Mouse (Mus musculus) bone marrow, adult 2 months (tissue): ENCODE results near the gene Tgds. TPM values are rescaled to one million over a fixed set of nuclear protein-coding genes. Genes with fewer than 3 reads are reported as not detected.
A peak's percentile ranks its signal among the peaks of the same experiment; 100 is the strongest.

Experiments used
- H3K27ac ChIP-seq: fragments of 200-500 bp; 2 replicates; pipeline ENCODE4 v1.5.1; 2012; ENCODE audit warnings: low read depth, mild to moderate bottlenecking, control low read depth, inconsistent platforms, low read length; ENCODE audit not compliant: control insufficient read depth, poor library complexity, insufficient read depth
- H3K4me1 ChIP-seq: fragments of 200-500 bp; 2 replicates; pipeline ENCODE4 v1.6.1; 2011; ENCODE audit warnings: low read length; ENCODE audit not compliant: control insufficient read depth, insufficient read depth
- H3K4me3 ChIP-seq: fragments of 200-500 bp; replicated peaks from 2 replicates; pipeline ENCODE3; 2011; ENCODE audit warnings: mild to moderate bottlenecking, low read depth, low read length, control low read depth; ENCODE audit not compliant: control insufficient read depth
- CTCF ChIP-seq: fragments of 200-500 bp; IDR thresholded peaks from 2 replicates; pipeline ENCODE4 v1.5.1; 2011; ENCODE audit warnings: low read length, control low read depth; ENCODE audit not compliant: control insufficient read depth, insufficient read depth
- POLR2A ChIP-seq: fragments of 200-500 bp; IDR thresholded peaks from 2 replicates; pipeline ENCODE4 v1.6.1; 2011; ENCODE audit warnings: low read depth, mild to moderate bottlenecking, control low read depth, low read length, borderline replicate concordance; ENCODE audit not compliant: control insufficient read depth
- WGBS: fragments of 180-500 bp; shearing (Covaris S2); methylation state at CpG from one replicate; pipeline ENCODE4 v1.1.7; 2018; 5-methylcytosine and 5-hydroxymethylcytosine counted together
- polyA plus RNA-seq: library from polyadenylated mRNA; stranded (reverse); fragments of >200 nt; gene quantifications from 2 replicates; pipeline ENCODE4 v1.2.4, GENCODE M21; 2011; ENCODE audit warnings: low replicate concordance; ENCODE audit not compliant: missing spikeins, insufficient read depth, insufficient read length

Tgds gene
- polyA plus RNA-seq, 1 experiment = 6.7 TPM

DNA sequence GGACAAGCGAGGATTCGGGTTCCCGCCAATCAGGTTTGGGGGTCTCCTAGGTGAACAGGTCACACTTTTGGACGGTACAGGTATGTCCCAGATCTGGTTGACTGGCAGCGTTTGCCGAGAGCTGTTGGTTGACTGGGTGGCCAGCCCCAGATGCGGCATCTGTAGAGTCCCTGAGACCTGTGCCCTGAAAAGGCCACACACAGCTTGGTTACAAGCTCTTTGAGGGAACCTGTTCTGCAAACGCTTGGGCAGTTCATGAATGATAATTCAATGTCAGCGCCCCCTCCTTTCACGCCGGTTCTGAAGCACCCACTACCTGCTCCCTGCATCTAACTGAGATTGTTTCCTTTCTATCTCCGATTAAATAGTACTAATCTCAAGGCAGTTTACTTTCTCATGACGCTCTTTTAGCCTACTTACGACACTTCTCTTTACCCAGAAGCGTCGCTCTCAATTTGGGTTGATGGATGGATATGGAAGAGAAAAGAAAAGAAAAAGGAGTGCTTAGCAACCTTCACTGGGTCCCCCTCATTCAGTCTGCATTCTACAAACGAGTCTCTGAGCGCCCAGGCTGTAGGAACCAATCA lies 42.7 kb downstream of the Tgds start:
- Histone ChIP-seq H3K4me1 (no peaks in the 10 kb centered on the region), H3K27ac (peak overlapping the region; percentile 3), H3K4me3 (peak overlapping the region; percentile 94)
- TF ChIP-seq POLR2A = no peak
- no peak for TF ChIP-seq CTCF
- WGBS = 2% methylated on average over 18 of the region's 18 CpGs

- no peaks in the 10 kb centered on the region for H3K4me1 ChIP-seq
- peak overlapping the region; percentile 94 for H3K4me3 ChIP-seq
- no peak for TF ChIP-seq CTCF
- TF ChIP-seq POLR2A = peak; percentile 28; the same call in 1 of the 2 replicates
- WGBS = under 1% methylated on average over 44 of the region's 44 CpGs
- H3K27ac ChIP-seq = peak overlapping the region; percentile 76
Observed at GRCm38 (mm10) chr14:118089215-118089805, 43.2 kb downstream of the Tgds start.

- 5% methylated on average over 22 of the region's 22 CpGs for WGBS
- TF ChIP-seq POLR2A (no peak), CTCF (no peak)
- Histone ChIP-seq H3K4me1 (no peaks in the 10 kb centered on the region), H3K4me3 (peak overlapping the region; percentile 94), H3K27ac (peak overlapping the region; percentile 76)
Observed at GRCm38 (mm10) chr14:118088437-118089207, 43.9 kb downstream of the Tgds start.

GRCm38 (mm10) chr14:118086271-118087035 lies 46.1 kb downstream of the Tgds start:
- WGBS = 87% methylated on average over 5 of the region's 5 CpGs
- no peak for TF ChIP-seq POLR2A
- no peak for TF ChIP-seq CTCF
- no peaks in the 10 kb centered on the region for H3K4me1 ChIP-seq
- no peak overlapping the region for H3K4me3 ChIP-seq
- no peak overlapping the region for H3K27ac ChIP-seq

- Histone ChIP-seq H3K4me3 (no peak overlapping the region), H3K4me1 (no peaks in the 10 kb centered on the region), H3K27ac (no peak overlapping the region)
- TF ChIP-seq POLR2A (no peak), CTCF (no peak)
- 86% methylated on average over 6 of the region's 6 CpGs for WGBS
Observed at GRCm38 (mm10) chr14:118083851-118084250, 48.7 kb downstream of the Tgds start.

DNA sequence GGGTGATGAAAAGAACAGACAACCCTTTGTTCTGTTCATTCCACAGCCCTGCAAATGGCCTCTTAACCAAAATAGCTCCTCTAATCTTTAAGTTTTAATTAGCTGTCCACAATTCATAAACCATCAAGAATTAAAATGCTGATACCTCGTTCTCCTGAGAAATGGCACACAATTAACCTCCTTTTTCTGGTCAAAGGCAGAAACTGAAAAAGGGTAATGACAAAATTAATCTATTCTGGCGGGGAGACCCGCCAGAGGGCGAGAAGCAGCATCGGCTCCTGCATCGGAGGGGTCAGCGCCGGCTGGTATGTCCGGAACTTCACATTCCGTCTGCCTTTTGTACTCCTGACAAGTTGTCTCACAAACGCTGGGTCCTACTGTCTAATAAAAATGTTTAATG lies 51.9 kb downstream of the Tgds start:
- Histone ChIP-seq H3K4me3 (no peak overlapping the region), H3K4me1 (no peaks in the 10 kb centered on the region), H3K27ac (no peak overlapping the region)
- WGBS = 80% methylated on average over 11 of the region's 11 CpGs
- TF ChIP-seq CTCF = no peak
- no peak for TF ChIP-seq POLR2A

DNA sequence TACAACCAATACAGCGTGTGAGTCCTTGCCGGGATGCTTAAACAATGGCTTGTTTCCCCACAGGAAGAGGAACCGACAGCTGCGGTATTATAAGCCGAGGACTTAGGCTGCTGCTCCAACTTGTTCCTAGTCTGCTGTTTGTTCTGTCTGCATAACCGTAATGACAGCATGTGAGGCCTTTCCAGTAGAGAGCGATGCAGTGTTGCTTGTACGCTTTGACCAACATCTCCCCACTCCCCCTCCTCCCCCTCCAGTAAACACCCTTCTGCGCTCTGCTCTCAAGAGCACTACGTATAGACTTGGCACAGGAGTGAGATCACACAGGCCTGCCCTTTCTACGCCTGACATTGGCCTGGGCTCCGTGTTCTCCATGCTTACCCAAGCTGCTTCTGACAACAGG lies 62.5 kb downstream of the Tgds start:
- Histone ChIP-seq H3K4me1 (peaks cover 2% of the 10 kb centered on the region; the same call in 1 of the 2 replicates), H3K4me3 (no peak overlapping the region), H3K27ac (no peak overlapping the region)
- no peak for TF ChIP-seq CTCF
- TF ChIP-seq POLR2A = no peak
- WGBS = 21% methylated on average over 12 of the region's 12 CpGs
